Mouse (Mus musculus) testis, adult 2 months (tissue): Measurements from ENCODE around the gene Gm19668. TPM values are rescaled to one million over a fixed set of nuclear protein-coding genes. Genes with fewer than 3 reads are reported as not detected.
"Not testable (repeated sequence)": the region's sequence is repeated elsewhere in the genome, so short reads cannot be mapped to it uniquely, and the experiment has no call there.

ENCODE experiments used
- H3K27ac ChIP-seq: fragments of 200-500 bp; 2 replicates; pipeline ENCODE4 v1.5.1; 2012; ENCODE audit warnings: low read depth, low read length; ENCODE audit not compliant: control insufficient read depth, insufficient read depth
- H3K27me3 ChIP-seq: fragments of 200-500 bp; 2 replicates; pipeline ENCODE4 v1.6.1; 2012; ENCODE audit warnings: mild to moderate bottlenecking, low read length, moderate library complexity; ENCODE audit not compliant: control insufficient read depth, insufficient read depth
- H3K36me3 ChIP-seq: fragments of 200-500 bp; 2 replicates; pipeline ENCODE4 v1.6.1; 2012; ENCODE audit warnings: mild to moderate bottlenecking, low read length; ENCODE audit not compliant: control insufficient read depth, insufficient read depth
- H3K4me1 ChIP-seq: fragments of 200-500 bp; 2 replicates; pipeline ENCODE4 v1.6.1; 2012; ENCODE audit warnings: low read length; ENCODE audit not compliant: control insufficient read depth, insufficient read depth
- H3K4me3 ChIP-seq: fragments of 200-500 bp; 2 replicates; pipeline ENCODE4 v1.5.1; 2012; ENCODE audit warnings: low read depth, mild to moderate bottlenecking, low read length, moderate library complexity, mixed read lengths; ENCODE audit not compliant: control insufficient read depth
- CTCF ChIP-seq: fragments of 200-500 bp; IDR thresholded peaks from 2 replicates; pipeline ENCODE4 v1.5.1; 2012; ENCODE audit warnings: low read depth, mild to moderate bottlenecking, inconsistent platforms, low read length, moderate library complexity; ENCODE audit not compliant: control insufficient read depth, insufficient read depth, insufficient replicate concordance
- POLR2A ChIP-seq: fragments of 200-500 bp; IDR thresholded peaks from 2 replicates; pipeline ENCODE4 v1.6.1; 2012; ENCODE audit warnings: low read depth, mild to moderate bottlenecking, inconsistent platforms, low read length, moderate library complexity; ENCODE audit not compliant: control insufficient read depth
- polyA plus RNA-seq: library from polyadenylated mRNA; depleted of rRNA; stranded (reverse); fragments of >200 nt; gene quantifications from 2 replicates; pipeline ENCODE4 v1.2.3, GENCODE M21; 2012

The Gm19668 gene
- polyA plus RNA-seq, 1 experiment: not detected

- H3K27ac ChIP-seq: no peak overlapping the region
- H3K4me3 ChIP-seq: no peak overlapping the region
- no peaks in the 10 kb centered on the region for H3K4me1 ChIP-seq
- TF ChIP-seq POLR2A: no peak
- TF ChIP-seq CTCF: no peak
- no peaks in the 10 kb centered on the region for H3K27me3 ChIP-seq
- H3K36me3 ChIP-seq: no peaks in the 10 kb centered on the region
Observed at GRCm38 (mm10) chr10:77788621-77789020, 10.3 kb downstream of the Gm19668 start.

GRCm38 (mm10) chr10:77787876-77788275, 11.1 kb downstream of the Gm19668 start, which contains the start of gene Gm7137:
Gene Gm7137 (minus strand): TSS chr10:77788200.
- H3K27me3 ChIP-seq, H3K4me3 ChIP-seq, H3K27ac ChIP-seq, H3K4me1 ChIP-seq, H3K36me3 ChIP-seq: not testable (repeated sequence)

- not testable (repeated sequence) for H3K27ac ChIP-seq, H3K4me3 ChIP-seq, H3K27me3 ChIP-seq, H3K36me3 ChIP-seq, H3K4me1 ChIP-seq
Observed at GRCm38 (mm10) chr10:77783396-77783795, 15.5 kb downstream of the Gm19668 start.

- not testable (repeated sequence) for H3K36me3 ChIP-seq, H3K4me1 ChIP-seq, H3K4me3 ChIP-seq, H3K27ac ChIP-seq, H3K27me3 ChIP-seq
Observed at GRCm38 (mm10) chr10:77782442-77782841, 16.5 kb downstream of the Gm19668 start, which contains the start of gene Gm3250. Gene Gm3250 (minus strand): TSS chr10:77782542.

GRCm38 (mm10) chr10:77776844-77777243, 22.1 kb downstream of the Gm19668 start, which contains the start of gene Gm7138:
Gene Gm7138 (minus strand): TSS chr10:77776944.
- not testable (repeated sequence) for H3K27me3 ChIP-seq, H3K36me3 ChIP-seq, H3K4me1 ChIP-seq, H3K4me3 ChIP-seq, H3K27ac ChIP-seq

- H3K27me3 ChIP-seq: not testable (repeated sequence)
Observed at GRCm38 (mm10) chr10:77772142-77772541, 26.8 kb downstream of the Gm19668 start.

GRCm38 (mm10) chr10:77771225-77771624, 27.7 kb downstream of the Gm19668 start, which contains the start of gene Gm3238:
Gene Gm3238 (minus strand): TSS chr10:77771325.
- H3K27me3 ChIP-seq, H3K4me3 ChIP-seq, H3K4me1 ChIP-seq, H3K36me3 ChIP-seq, H3K27ac ChIP-seq: not testable (repeated sequence)

More at GRCm38 (mm10) chr10:77772142-77772541, 26.8 kb downstream of the Gm19668 start:
- H3K27ac ChIP-seq, H3K4me3 ChIP-seq, H3K4me1 ChIP-seq, H3K36me3 ChIP-seq: not testable (repeated sequence)

- TF ChIP-seq POLR2A (no peak), CTCF (no peak)
- Histone ChIP-seq H3K36me3 (no peaks in the 10 kb centered on the region), H3K4me3 (no peak overlapping the region), H3K27me3 (no peaks in the 10 kb centered on the region), H3K4me1 (no peaks in the 10 kb centered on the region), H3K27ac (no peak overlapping the region)
Observed at GRCm38 (mm10) chr10:77769727-77770126, 29.2 kb downstream of the Gm19668 start.

GRCm38 (mm10) chr10:77759582-77759981, 39.4 kb downstream of the Gm19668 start, which contains the start of gene Gm3233:
Gene Gm3233 (minus strand): TSS chr10:77759682.
- H3K27ac ChIP-seq, H3K36me3 ChIP-seq, H3K4me1 ChIP-seq, H3K27me3 ChIP-seq, H3K4me3 ChIP-seq: not testable (repeated sequence)
